Mouse (Mus musculus) macrophage (primary cell): Measurements from ENCODE around the gene Rag1. TPM values are rescaled to one million over a fixed set of nuclear protein-coding genes. Genes with fewer than 3 reads are reported as not detected.

Experiments used
- H3K27ac ChIP-seq: fragments of 350-480 bp; formaldehyde crosslinking; 2 replicates; pipeline ENCODE4 v1.9.0; 2021
- H3K36me3 ChIP-seq: fragments of 350-480 bp; formaldehyde crosslinking; 2 replicates; pipeline ENCODE4 v1.9.0; 2021; ENCODE audit errors: inconsistent target
- H3K4me3 ChIP-seq: fragments of 350-480 bp; formaldehyde crosslinking; 2 replicates; pipeline ENCODE4 v1.9.0; 2021; ENCODE audit errors: inconsistent target
- H3K79me2 ChIP-seq: fragments of 350-480 bp; formaldehyde crosslinking; 2 replicates; pipeline ENCODE4 v1.9.0; 2021; ENCODE audit errors: inconsistent target
- WGBS: methylation state at CpG from one replicate; pipeline ENCODE4 v1.1.7; 2026; ENCODE audit warnings: inconsistent platforms; ENCODE audit not compliant: missing documents; 5-methylcytosine and 5-hydroxymethylcytosine counted together
- polyA plus RNA-seq: library from polyadenylated mRNA; stranded (reverse); fragments of 250-400 nt; gene quantifications from 3 replicates; pipeline ENCODE4 v1.2.4, GENCODE M21; 2018; ENCODE audit warnings: inconsistent platforms

The Rag1 gene
- polyA plus RNA-seq, 1 experiment from 2014 or later = not detected

GRCm38 (mm10) chr2:101660536-101660935 is 11.2 kb upstream of the Rag1 start:
- no peaks in the 10 kb centered on the region for H3K36me3 ChIP-seq
- H3K79me2 ChIP-seq = no peaks in the 10 kb centered on the region
- 100% methylated on average over 2 of the region's 2 CpGs for WGBS
- no peak overlapping the region for H3K27ac ChIP-seq
- H3K4me3 ChIP-seq = no peak overlapping the region

DNA sequence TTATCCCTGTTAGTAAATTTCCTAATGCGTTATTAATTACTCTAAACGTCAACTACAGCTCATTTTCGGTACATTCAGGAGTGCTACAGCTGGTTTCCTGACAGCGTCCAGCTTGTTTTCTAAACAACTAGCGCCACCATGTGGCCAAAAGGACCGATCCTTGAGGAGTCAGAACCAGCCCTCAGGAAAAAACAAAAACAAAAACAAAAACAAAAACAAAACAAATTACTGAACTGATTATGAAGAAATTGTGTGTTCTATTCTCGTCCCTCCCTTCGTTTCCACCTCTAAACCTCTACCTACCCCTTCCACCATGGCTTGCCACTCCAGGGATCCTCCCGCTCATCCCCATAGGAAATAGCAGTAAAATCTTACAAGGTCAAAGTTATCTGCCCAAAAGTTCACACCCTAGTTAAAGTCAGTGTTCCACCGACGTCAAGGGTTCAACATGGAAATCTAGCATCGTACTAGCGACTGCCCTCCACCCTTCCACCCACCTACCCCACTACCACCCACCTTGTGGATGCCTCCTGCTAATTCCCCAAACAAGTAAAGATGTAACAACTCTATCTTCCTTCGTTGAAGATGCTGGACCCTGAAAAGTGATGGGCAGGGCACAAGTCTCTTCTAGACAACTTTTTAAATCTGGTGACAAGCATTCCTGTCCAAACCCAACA is 3.8 kb upstream of the Rag1 start:
- H3K27ac ChIP-seq = no peak overlapping the region
- H3K36me3 ChIP-seq = no peaks in the 10 kb centered on the region
- WGBS = 19% methylated on average over 14 of the region's 14 CpGs
- H3K4me3 ChIP-seq = no peak overlapping the region
- no peaks in the 10 kb centered on the region for H3K79me2 ChIP-seq

GRCm38 (mm10) chr2:101652204-101652920 is 3.1 kb upstream of the Rag1 start:
- Histone ChIP-seq H3K36me3 (no peaks in the 10 kb centered on the region), H3K4me3 (no peak overlapping the region), H3K79me2 (no peaks in the 10 kb centered on the region), H3K27ac (no peak overlapping the region)
- WGBS = 61% methylated on average over 14 of the region's 14 CpGs

- no peaks in the 10 kb centered on the region for H3K36me3 ChIP-seq
- no peak overlapping the region for H3K27ac ChIP-seq
- no peaks in the 10 kb centered on the region for H3K79me2 ChIP-seq
- 57% methylated on average over 1 of the region's 1 CpGs for WGBS
- no peak overlapping the region for H3K4me3 ChIP-seq
Observed at GRCm38 (mm10) chr2:101650446-101650845, 1.1 kb upstream of the Rag1 start.

- Histone ChIP-seq H3K4me3 (no peak overlapping the region), H3K27ac (no peak overlapping the region), H3K36me3 (no peaks in the 10 kb centered on the region), H3K79me2 (no peaks in the 10 kb centered on the region)
- WGBS = 81% methylated on average over 2 of the region's 2 CpGs
Observed at GRCm38 (mm10) chr2:101648361-101648760, 940 bp downstream of the Rag1 start.

DNA sequence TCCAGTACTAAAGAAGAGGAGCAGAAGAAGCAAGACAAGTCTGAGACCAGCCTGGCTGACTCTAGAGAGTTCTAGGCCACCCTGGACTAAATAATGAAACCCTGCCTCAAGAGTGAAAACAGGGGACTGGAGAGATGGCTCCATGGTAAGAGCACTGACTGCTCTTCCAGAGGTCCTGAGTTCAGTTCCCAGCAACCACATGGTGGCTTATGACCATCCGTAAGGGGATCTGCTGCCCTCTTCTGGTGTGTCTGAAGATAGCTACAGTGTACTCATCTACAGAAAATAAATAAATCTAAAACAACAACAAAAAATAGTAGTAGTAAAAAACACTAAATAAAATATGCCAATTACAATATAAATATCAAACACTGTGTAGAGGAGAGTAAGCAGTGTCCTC is 3.5 kb downstream of the Rag1 start:
- Histone ChIP-seq H3K79me2 (no peaks in the 10 kb centered on the region), H3K4me3 (no peak overlapping the region), H3K36me3 (no peaks in the 10 kb centered on the region), H3K27ac (no peak overlapping the region)
- WGBS = 89% methylated on average over 1 of the region's 1 CpGs

GRCm38 (mm10) chr2:101639840-101640350 is 9.4 kb downstream of the Rag1 start:
- H3K79me2 ChIP-seq = no peaks in the 10 kb centered on the region
- no peaks in the 10 kb centered on the region for H3K36me3 ChIP-seq
- no peak overlapping the region for H3K27ac ChIP-seq
- 91% methylated on average over 3 of the region's 3 CpGs for WGBS
- H3K4me3 ChIP-seq = no peak overlapping the region

- Histone ChIP-seq H3K79me2 (no peaks in the 10 kb centered on the region), H3K36me3 (no peaks in the 10 kb centered on the region), H3K27ac (no peak overlapping the region), H3K4me3 (no peak overlapping the region)
- 90% methylated on average over 7 of the region's 7 CpGs for WGBS
Observed at GRCm38 (mm10) chr2:101638979-101639839, 10.1 kb downstream of the Rag1 start.

- H3K79me2 ChIP-seq = no peaks in the 10 kb centered on the region
- H3K4me3 ChIP-seq = peak overlapping the region; percentile 91
- no peaks in the 10 kb centered on the region for H3K36me3 ChIP-seq
- H3K27ac ChIP-seq = peak overlapping the region; percentile 57
- under 1% methylated on average over 31 of the region's 31 CpGs for WGBS
Observed at GRCm38 (mm10) chr2:101628297-101629236, 20.7 kb downstream of the Rag1 start.

- Histone ChIP-seq H3K4me3 (no peak overlapping the region), H3K27ac (no peak overlapping the region), H3K36me3 (no peaks in the 10 kb centered on the region), H3K79me2 (no peaks in the 10 kb centered on the region)
Observed at GRCm38 (mm10) chr2:101627227-101627626, 22.1 kb downstream of the Rag1 start.

GRCm38 (mm10) chr2:101624526-101624925 is 24.8 kb downstream of the Rag1 start, which contains the start of gene Rag2:
Gene Rag2, plus strand, starts transcription at chr2:101624718.
- no peaks in the 10 kb centered on the region for H3K79me2 ChIP-seq
- 59% methylated on average over 4 of the region's 4 CpGs for WGBS
- no peaks in the 10 kb centered on the region for H3K36me3 ChIP-seq
- H3K4me3 ChIP-seq = no peak within 1 kb of the TSS
- H3K27ac ChIP-seq = no peak within 1 kb of the TSS

- H3K79me2 ChIP-seq = no peaks in the 10 kb centered on the region
- H3K36me3 ChIP-seq = no peaks in the 10 kb centered on the region
- WGBS = 45% methylated on average over 2 of the region's 2 CpGs
- H3K27ac ChIP-seq = no peak overlapping the region
- H3K4me3 ChIP-seq = no peak overlapping the region
Observed at GRCm38 (mm10) chr2:101624011-101624410, 25.3 kb downstream of the Rag1 start.

GRCm38 (mm10) chr2:101623042-101623441 is 26.3 kb downstream of the Rag1 start:
- no peaks in the 10 kb centered on the region for H3K79me2 ChIP-seq
- H3K4me3 ChIP-seq = no peak overlapping the region
- H3K27ac ChIP-seq = no peak overlapping the region
- 59% methylated on average over 2 of the region's 2 CpGs for WGBS
- H3K36me3 ChIP-seq = no peaks in the 10 kb centered on the region

- no peaks in the 10 kb centered on the region for H3K79me2 ChIP-seq
- H3K27ac ChIP-seq = no peak overlapping the region
- H3K36me3 ChIP-seq = no peaks in the 10 kb centered on the region
- H3K4me3 ChIP-seq = no peak overlapping the region
- 14% methylated on average over 7 of the region's 7 CpGs for WGBS
Observed at GRCm38 (mm10) chr2:101621611-101622010, 27.7 kb downstream of the Rag1 start.
